ENCODE assay signal across 7 mouse cellular contexts in genomic region chr1:33906927-33907326, GRCm38 (mm10). TPM values are rescaled to one million over a fixed set of nuclear protein-coding genes. Genes with fewer than 3 reads are reported as not detected.
DNase-seq lines count a peak whose midpoint lies in the region; ATAC-seq and TF ChIP-seq lines count a peak whose summit lies in the region.

No protein-coding gene starts in this region.

- 8% methylated on average over 20 of the region's 20 CpGs for WGBS in lung, adult 2 months
- 1% methylated on average over 20 of the region's 20 CpGs for WGBS in forebrain, embryonic 12.5 days
- WGBS in neural tube, embryonic 13.5 days, result 1% methylated on average over 20 of the region's 20 CpGs

- TF ChIP-seq CTCF in lung, adult 2 months (IDR thresholded peaks at IDR 0.05; ENCODE audit: insufficient read depth, low read length), result no peak

- H3K4me2 ChIP-seq in forebrain, embryonic 12.5 days, result peak overlapping the region; percentile 88
- peak overlapping the region; percentile 80 for H3K4me2 ChIP-seq in neural tube, embryonic 13.5 days

- H3K4me3 ChIP-seq in lung, adult 2 months (replicated peaks; ENCODE audit: extremely low read depth, low read depth, low read length), result peak overlapping the region; percentile 42
- H3K4me3 ChIP-seq in forebrain, embryonic 12.5 days (replicated peaks), result peak overlapping the region; percentile 72
- peak overlapping the region; percentile 66 for H3K4me3 ChIP-seq in neural tube, embryonic 13.5 days

- DNase-seq in lung, adult 2 months, result no peak
- no peak for DNase-seq in lung, postnatal 4 days
- peak; percentile 67 for DNase-seq in cerebellum, adult 11 months
- peak; percentile 44 for DNase-seq in left cerebral cortex, postnatal 4 days
- DNase-seq in urinary bladder, postnatal 14 days (ENCODE audit: low spot score), result no peak

- peak overlapping the region; percentile 67 for H3K9ac ChIP-seq in forebrain, embryonic 12.5 days
- peak overlapping the region; percentile 84 for H3K9ac ChIP-seq in neural tube, embryonic 13.5 days

- no peaks in the 10 kb centered on the region for H3K36me3 ChIP-seq in forebrain, embryonic 12.5 days (replicated peaks)
- H3K36me3 ChIP-seq in neural tube, embryonic 13.5 days, result no peaks in the 10 kb centered on the region

- intact Hi-C loops in left cerebral cortex, postnatal 4 days (cut with DNase I), result loop anchor here (5.0 kb wide), 1 partner anchor 55 kb away; no protein-coding TSS in a partner anchor

- peaks cover 5% of the 10 kb centered on the region; the same call in 1 of the 2 replicates for H3K4me1 ChIP-seq in lung, adult 2 months (ENCODE audit: control insufficient read depth, insufficient read depth, low read length)
- H3K4me1 ChIP-seq in forebrain, embryonic 12.5 days, result peaks cover 14% of the 10 kb centered on the region
- peaks cover 24% of the 10 kb centered on the region for H3K4me1 ChIP-seq in neural tube, embryonic 13.5 days (replicated peaks)

- peak; percentile 50; the same call in 1 of the 2 replicates for ATAC-seq in forebrain, embryonic 12.5 days (ENCODE audit: low FRiP score)
- ATAC-seq in neural tube, embryonic 13.5 days (ENCODE audit: low read depth), result peak; percentile 51

- no peaks in the 10 kb centered on the region for H3K9me3 ChIP-seq in forebrain, embryonic 12.5 days
- no peaks in the 10 kb centered on the region for H3K9me3 ChIP-seq in neural tube, embryonic 13.5 days

- H3K27ac ChIP-seq in forebrain, embryonic 12.5 days, result no peak overlapping the region
- peak overlapping the region; percentile 88 for H3K27ac ChIP-seq in neural tube, embryonic 13.5 days (replicated peaks)

- peaks cover 43% of the 10 kb centered on the region for H3K27me3 ChIP-seq in forebrain, embryonic 12.5 days
- peaks cover 22% of the 10 kb centered on the region for H3K27me3 ChIP-seq in neural tube, embryonic 13.5 days

- no peak for TF ChIP-seq POLR2A in lung, adult 2 months (IDR thresholded peaks at IDR 0.05; ENCODE audit: borderline replicate concordance, extremely low read depth, low read depth, low read length)

RNA-seq across cellular contexts. Expression of gene Bend6, which starts 0.7 kb away (rescaled TPM):
- polyA plus RNA-seq in lung, adult 2 months (2012; rRNA removed), result 0.45 and 0.59 TPM in 2 replicates
- polyA plus RNA-seq in forebrain, embryonic 12.5 days (2016; fragmentation: Nextera tagmentation; extraction: Ambion mirVana), result 3.7 and 3.9 TPM in 2 replicates
- 100 to 1,000 TPM; 159 to 164 TPM for total RNA-seq in left cerebral cortex, postnatal 4 days (2021)
- polyA plus RNA-seq in neural tube, embryonic 13.5 days (2015; fragmentation: Nextera tagmentation; extraction: Ambion mirVana), result 20.8 and 21.3 TPM in 2 replicates

RNA-seq across cellular contexts. Expression of gene Dst, which starts 1.1 kb away (rescaled TPM):
- polyA plus RNA-seq in lung, adult 2 months (2012; rRNA removed), result 42.8 and 55.4 TPM in 2 replicates
- 26.8 and 30.8 TPM in 2 replicates for polyA plus RNA-seq in forebrain, embryonic 12.5 days (2016; fragmentation: Nextera tagmentation; extraction: Ambion mirVana)
- total RNA-seq in left cerebral cortex, postnatal 4 days (2021), result 100 to 1,000 TPM; 282 TPM
- polyA plus RNA-seq in neural tube, embryonic 13.5 days (2015; fragmentation: Nextera tagmentation; extraction: Ambion mirVana), result 41.3 and 44.4 TPM in 2 replicates

Comparison
In these comparisons a context has a peak if more than half of its experiments do, and no peak if none do; other contexts are left out.
1. DNase-seq: peak in cerebellum, adult 11 months (single experiment) and left cerebral cortex, postnatal 4 days (single experiment); none in lung, adult 2 months (single experiment), lung, postnatal 4 days (0 of 2) and urinary bladder, postnatal 14 days (single experiment).
2. Peak in every context shown above with its lines, with median percentiles within 50 percentile points of each other: H3K4me3 ChIP-seq.